Mouse (Mus musculus) C2C12 (cell line): Measurements from ENCODE around the gene Robo1. TPM values are rescaled to one million over a fixed set of nuclear protein-coding genes. Genes with fewer than 3 reads are reported as not detected.
"Not testable (repeated sequence)": the region's sequence is repeated elsewhere in the genome, so short reads cannot be mapped to it uniquely, and the experiment has no call there.

Experiments used
- H3K27me3 ChIP-seq: one replicate; pipeline ENCODE4 v1.6.1; 2011; ENCODE audit not compliant: control insufficient read depth, insufficient read depth, insufficient read length
- H3K36me3 ChIP-seq: one replicate; pipeline ENCODE4 v1.6.1; 2011; ENCODE audit not compliant: control insufficient read depth, insufficient read depth
- H3K4me3 ChIP-seq: one replicate; pipeline ENCODE4 v1.5.1; 2011; ENCODE audit warnings: mild to moderate bottlenecking, control low read depth; ENCODE audit not compliant: poor library complexity, insufficient read depth, severe bottlenecking
- H3K79me2 ChIP-seq: one replicate; pipeline ENCODE4 v1.6.1; 2011; ENCODE audit not compliant: control insufficient read depth, insufficient read depth
- H3K79me3 ChIP-seq: one replicate; pipeline ENCODE4 v1.6.1; 2011; ENCODE audit warnings: low read depth, control low read depth
- H3ac ChIP-seq: one replicate; pipeline ENCODE3; 2011; ENCODE audit warnings: low read depth; ENCODE audit not compliant: control insufficient read depth, insufficient read length
- CEBPB ChIP-seq: IDR thresholded peaks from one replicate; pipeline ENCODE4 v1.6.1; 2011; ENCODE audit warnings: low read depth, mild to moderate bottlenecking, control low read depth, moderate library complexity
- CTCF ChIP-seq: IDR thresholded peaks from one replicate; pipeline ENCODE4 v1.5.1; 2011; ENCODE audit not compliant: control insufficient read depth, insufficient read depth, insufficient read length
- FOSL1 ChIP-seq: IDR thresholded peaks from one replicate; pipeline ENCODE4 v1.8.0; 2011; ENCODE audit warnings: mild to moderate bottlenecking, low read length; ENCODE audit not compliant: poor library complexity, insufficient read depth, severe bottlenecking
- MAX ChIP-seq: IDR thresholded peaks from one replicate; pipeline ENCODE4 v1.6.1; 2011; ENCODE audit warnings: mild to moderate bottlenecking, control low read depth
- MYOD1 ChIP-seq: IDR thresholded peaks from one replicate; pipeline ENCODE4 v1.6.1; 2011; ENCODE audit warnings: low read depth; ENCODE audit not compliant: control insufficient read depth, insufficient read length
- MYOG ChIP-seq: IDR thresholded peaks from one replicate; pipeline ENCODE4 v1.6.1; 2011; ENCODE audit not compliant: control insufficient read depth, insufficient read length; ENCODE audit errors: extremely low read depth
- USF1 ChIP-seq: IDR thresholded peaks from one replicate; pipeline ENCODE4 v1.6.1; 2011; ENCODE audit warnings: low read depth, mild to moderate bottlenecking, control low read depth, moderate library complexity
- polyA plus RNA-seq: library from polyadenylated mRNA; unstranded; fragments of >200 nt; fragmentation: generic; extraction: Trizol; gene quantifications from one replicate; pipeline ENCODE4 v1.2.1, GENCODE M21; 2012; ENCODE audit warnings: missing spikeins

Robo1 gene
- polyA plus RNA-seq, 1 experiment, result 6.5 TPM

GRCm38 (mm10) chr16:72533900-72534571, 225.9 kb downstream of the Robo1 start:
- TF ChIP-seq FOSL1 (no peak), CTCF (no peak), USF1 (no peak), MYOD1 (no peak), MAX (no peak), CEBPB (no peak), MYOG (no peak)

GRCm38 (mm10) chr16:72538171-72538570, 230.1 kb downstream of the Robo1 start:
- no peaks in the 10 kb centered on the region for H3K36me3 ChIP-seq
- no peak overlapping the region for H3ac ChIP-seq
- TF ChIP-seq CTCF (no peak), MAX (no peak), CEBPB (no peak), MYOG (no peak), MYOD1 (no peak)
- H3K27me3 ChIP-seq, result no peaks in the 10 kb centered on the region
- no peaks in the 10 kb centered on the region for H3K79me3 ChIP-seq
- no peaks in the 10 kb centered on the region for H3K79me2 ChIP-seq
- H3K4me3 ChIP-seq, result no peak overlapping the region

More at GRCm38 (mm10) chr16:72533900-72534571, 225.9 kb downstream of the Robo1 start:
- Histone ChIP-seq H3K27me3 (no peaks in the 10 kb centered on the region), H3K4me3 (no peak overlapping the region), H3K79me3 (no peaks in the 10 kb centered on the region), H3K36me3 (no peaks in the 10 kb centered on the region), H3ac (no peak overlapping the region), H3K79me2 (no peaks in the 10 kb centered on the region)

- H3K79me2 ChIP-seq, result no peaks in the 10 kb centered on the region
- no peak for TF ChIP-seq MYOD1
- TF ChIP-seq FOSL1, result no peak
- TF ChIP-seq MAX, result no peak
- H3K36me3 ChIP-seq, result no peaks in the 10 kb centered on the region
- H3K27me3 ChIP-seq, result no peaks in the 10 kb centered on the region
- H3ac ChIP-seq, result no peak overlapping the region
- no peaks in the 10 kb centered on the region for H3K79me3 ChIP-seq
- no peak overlapping the region for H3K4me3 ChIP-seq
Measured at GRCm38 (mm10) chr16:72543928-72544327, 235.8 kb downstream of the Robo1 start.

GRCm38 (mm10) chr16:72544950-72545349, 236.8 kb downstream of the Robo1 start:
- Histone ChIP-seq H3K27me3 (no peaks in the 10 kb centered on the region), H3K36me3 (no peaks in the 10 kb centered on the region), H3ac (no peak overlapping the region), H3K4me3 (no peak overlapping the region), H3K79me3 (no peaks in the 10 kb centered on the region), H3K79me2 (no peaks in the 10 kb centered on the region)
- TF ChIP-seq MAX (no peak), MYOD1 (no peak), FOSL1 (no peak), MYOG (no peak), CTCF (no peak), CEBPB (no peak), USF1 (no peak)

- H3K36me3 ChIP-seq, result no peaks in the 10 kb centered on the region
- no peaks in the 10 kb centered on the region for H3K79me3 ChIP-seq
- TF ChIP-seq FOSL1 (no peak), MAX (no peak), CEBPB (no peak), USF1 (no peak), MYOD1 (no peak), MYOG (no peak), CTCF (no peak)
- H3K79me2 ChIP-seq, result no peaks in the 10 kb centered on the region
- H3K27me3 ChIP-seq, result no peaks in the 10 kb centered on the region
- no peak overlapping the region for H3ac ChIP-seq
- no peak overlapping the region for H3K4me3 ChIP-seq
Measured at GRCm38 (mm10) chr16:72551672-72552243, 243.7 kb downstream of the Robo1 start.

- H3K4me3 ChIP-seq, result no peak overlapping the region
- H3K27me3 ChIP-seq, result no peaks in the 10 kb centered on the region
- TF ChIP-seq FOSL1 (no peak), MAX (no peak), USF1 (no peak), MYOG (no peak), MYOD1 (no peak), CEBPB (no peak), CTCF (no peak)
- H3ac ChIP-seq, result no peak overlapping the region
- no peaks in the 10 kb centered on the region for H3K79me3 ChIP-seq
- H3K79me2 ChIP-seq, result no peaks in the 10 kb centered on the region
- no peaks in the 10 kb centered on the region for H3K36me3 ChIP-seq
Measured at GRCm38 (mm10) chr16:72553713-72554112, 245.6 kb downstream of the Robo1 start.

- H3K36me3 ChIP-seq, H3K4me3 ChIP-seq, H3K27me3 ChIP-seq, H3K79me2 ChIP-seq, H3ac ChIP-seq, H3K79me3 ChIP-seq: not testable (repeated sequence)
Measured at GRCm38 (mm10) chr16:72562149-72562548, 254.0 kb downstream of the Robo1 start.
